Mouse (Mus musculus): ENCODE measurements around the gene Ranbp3. TPM values are rescaled to one million over a fixed set of nuclear protein-coding genes. Genes with fewer than 3 reads are reported as not detected.

Ranbp3 gene
- polyA plus RNA-seq, 1 experiment = 16.4 TPM

- Histone ChIP-seq H3K4me3 (replicated peaks) (peak overlapping the region; percentile 41), H3K9me3 (ENCODE audit: control insufficient read depth, low read length) (no peaks in the 10 kb centered on the region), H3K27me3 (ENCODE audit: control insufficient read depth) (peaks cover 44% of the 10 kb centered on the region), H3K36me3 (ENCODE audit: control insufficient read depth) (no peaks in the 10 kb centered on the region), H3K4me1 (ENCODE audit: control insufficient read depth) (peaks cover 31% of the 10 kb centered on the region)
- no peak for TF ChIP-seq GATA1 (IDR thresholded peaks at IDR 0.05; ENCODE audit: low read length)
- TF ChIP-seq TAL1 (IDR thresholded peaks at IDR 0.05; ENCODE audit: low read length) = no peak
Observed at GRCm38 (mm10) chr17:56668384-56669144, 4.5 kb upstream of the Ranbp3 start.

DNA sequence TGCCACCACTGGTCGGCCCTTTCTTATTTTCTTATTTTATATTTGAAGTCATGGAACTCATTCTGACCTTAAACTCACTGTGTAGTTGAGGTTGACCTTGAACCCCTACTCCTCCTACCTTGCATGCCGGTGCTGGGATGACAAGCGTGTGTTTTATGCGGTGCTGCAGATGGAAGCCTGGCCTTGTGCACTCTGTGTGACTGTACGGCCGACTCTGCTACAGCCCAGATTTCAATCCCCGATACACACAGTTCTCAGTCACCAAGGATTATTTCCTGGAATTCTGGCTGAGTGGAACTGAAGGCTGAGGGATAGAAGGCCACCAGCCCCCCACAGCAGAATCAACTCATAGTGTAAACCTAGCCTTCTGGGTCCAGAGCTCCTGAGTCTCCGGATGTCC lies 3.3 kb upstream of the Ranbp3 start:
- Histone ChIP-seq H3K36me3 (ENCODE audit: control insufficient read depth) (peaks cover 3% of the 10 kb centered on the region), H3K4me3 (replicated peaks) (no peak overlapping the region), H3K9me3 (ENCODE audit: control insufficient read depth, low read length) (no peaks in the 10 kb centered on the region), H3K27me3 (ENCODE audit: control insufficient read depth) (peaks cover 35% of the 10 kb centered on the region), H3K4me1 (ENCODE audit: control insufficient read depth) (peaks cover 37% of the 10 kb centered on the region)
- no peak for TF ChIP-seq TAL1 (IDR thresholded peaks at IDR 0.05; ENCODE audit: low read length)
- TF ChIP-seq GATA1 (IDR thresholded peaks at IDR 0.05; ENCODE audit: low read length) = no peak

GRCm38 (mm10) chr17:56673647-56674416 lies 738 bp downstream of the Ranbp3 start:
- TF ChIP-seq GATA1 (IDR thresholded peaks at IDR 0.05; ENCODE audit: low read length) = no peak
- no peak for TF ChIP-seq TAL1 (IDR thresholded peaks at IDR 0.05; ENCODE audit: low read length)
- peak overlapping the region; percentile 98 for H3K4me3 ChIP-seq (replicated peaks)
- H3K36me3 ChIP-seq (ENCODE audit: control insufficient read depth) = peaks cover 41% of the 10 kb centered on the region
- H3K9me3 ChIP-seq (ENCODE audit: control insufficient read depth, low read length) = no peaks in the 10 kb centered on the region
- peaks cover 6% of the 10 kb centered on the region for H3K27me3 ChIP-seq (ENCODE audit: control insufficient read depth)
- peaks cover 61% of the 10 kb centered on the region for H3K4me1 ChIP-seq (ENCODE audit: control insufficient read depth)

DNA sequence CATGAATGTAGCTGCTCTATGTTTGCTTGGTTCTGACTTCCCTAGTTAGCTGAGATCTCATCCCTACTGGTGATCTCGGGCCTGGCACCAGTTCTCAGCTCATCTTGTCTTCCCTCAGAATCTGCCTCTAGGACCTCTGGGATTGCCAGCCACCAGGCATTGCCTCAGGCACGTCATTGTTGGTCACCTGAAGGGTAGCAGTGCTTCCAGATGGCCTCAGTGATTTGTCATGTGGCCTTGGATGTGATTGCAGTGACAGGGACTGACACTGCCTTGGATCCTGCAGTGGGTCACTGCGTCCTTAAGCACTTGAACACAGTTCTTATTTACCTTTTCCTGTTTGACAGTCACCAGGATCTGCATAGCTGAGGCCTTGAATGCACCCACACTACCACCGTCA lies 8.7 kb downstream of the Ranbp3 start:
- Histone ChIP-seq H3K4me3 (replicated peaks) (no peak overlapping the region), H3K36me3 (ENCODE audit: control insufficient read depth) (peaks cover 97% of the 10 kb centered on the region), H3K27me3 (ENCODE audit: control insufficient read depth) (no peaks in the 10 kb centered on the region), H3K4me1 (ENCODE audit: control insufficient read depth) (peaks cover 88% of the 10 kb centered on the region), H3K9me3 (ENCODE audit: control insufficient read depth, low read length) (no peaks in the 10 kb centered on the region)
- TF ChIP-seq GATA1 (IDR thresholded peaks at IDR 0.05; ENCODE audit: low read length) (no peak), TAL1 (IDR thresholded peaks at IDR 0.05; ENCODE audit: low read length) (no peak)

DNA sequence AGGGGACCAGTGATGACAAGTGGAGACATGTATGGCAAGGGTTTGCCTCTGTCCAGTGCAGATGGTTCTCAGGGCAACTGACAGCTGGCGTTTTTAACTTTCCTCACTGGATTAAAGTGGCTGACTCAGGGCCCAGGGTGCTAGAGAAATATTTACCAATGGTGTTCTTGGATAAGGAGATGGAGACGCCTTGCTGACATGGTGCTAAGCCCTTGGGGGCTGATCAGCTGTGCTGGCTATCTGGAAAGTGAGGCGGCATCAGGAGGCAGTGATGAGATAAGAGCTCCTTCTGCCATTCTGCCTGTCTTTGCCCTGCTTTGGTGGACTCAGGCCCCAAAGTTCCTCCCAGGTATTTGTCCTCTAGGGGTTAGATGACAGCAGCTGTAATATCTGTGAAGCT lies 9.8 kb downstream of the Ranbp3 start:
- TF ChIP-seq TAL1 (IDR thresholded peaks at IDR 0.05; ENCODE audit: low read length) (no peak), GATA1 (IDR thresholded peaks at IDR 0.05; ENCODE audit: low read length) (peak; percentile 34; the same call in 1 of the 2 replicates)
- Histone ChIP-seq H3K4me3 (replicated peaks) (peak overlapping the region; percentile 2), H3K9me3 (ENCODE audit: control insufficient read depth, low read length) (no peaks in the 10 kb centered on the region), H3K36me3 (ENCODE audit: control insufficient read depth) (peaks cover 97% of the 10 kb centered on the region), H3K27me3 (ENCODE audit: control insufficient read depth) (no peaks in the 10 kb centered on the region), H3K4me1 (ENCODE audit: control insufficient read depth) (peaks cover 90% of the 10 kb centered on the region)

DNA sequence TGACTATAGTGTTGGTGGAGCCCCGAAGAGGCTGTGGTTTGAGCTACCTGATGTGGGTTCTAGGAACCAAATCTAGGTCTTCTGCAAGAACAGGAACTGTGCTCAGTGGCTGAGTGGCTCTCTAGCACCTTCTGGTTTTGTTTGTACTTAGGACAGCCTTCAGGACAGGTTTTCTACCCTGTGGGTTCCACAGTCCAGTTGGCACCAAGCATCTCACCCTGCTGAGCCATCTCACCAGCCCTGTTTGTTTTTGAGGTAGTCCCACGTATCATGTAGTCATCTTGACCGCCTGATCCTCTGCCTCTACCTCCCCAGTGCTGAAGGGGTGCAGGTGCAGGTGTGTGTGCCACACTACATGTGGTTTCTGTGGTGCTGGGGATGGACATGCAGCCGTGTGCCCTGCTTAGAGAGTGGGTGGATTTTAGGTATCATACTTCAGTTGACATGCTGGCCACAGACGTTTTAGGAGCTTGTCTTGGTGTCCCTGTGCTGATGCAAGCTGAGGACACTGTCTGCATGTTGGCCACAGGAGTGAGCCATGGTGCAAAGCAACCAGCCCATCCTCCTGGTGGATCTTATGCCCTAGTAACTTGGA lies 10.5 kb downstream of the Ranbp3 start:
- H3K27me3 ChIP-seq (ENCODE audit: control insufficient read depth) = no peaks in the 10 kb centered on the region
- no peak overlapping the region for H3K4me3 ChIP-seq (replicated peaks)
- H3K4me1 ChIP-seq (ENCODE audit: control insufficient read depth) = peaks cover 95% of the 10 kb centered on the region
- H3K9me3 ChIP-seq (ENCODE audit: control insufficient read depth, low read length) = no peaks in the 10 kb centered on the region
- TF ChIP-seq GATA1 (IDR thresholded peaks at IDR 0.05; ENCODE audit: low read length) (no peak), TAL1 (IDR thresholded peaks at IDR 0.05; ENCODE audit: low read length) (no peak)
- peaks cover 100% of the 10 kb centered on the region for H3K36me3 ChIP-seq (ENCODE audit: control insufficient read depth)

DNA sequence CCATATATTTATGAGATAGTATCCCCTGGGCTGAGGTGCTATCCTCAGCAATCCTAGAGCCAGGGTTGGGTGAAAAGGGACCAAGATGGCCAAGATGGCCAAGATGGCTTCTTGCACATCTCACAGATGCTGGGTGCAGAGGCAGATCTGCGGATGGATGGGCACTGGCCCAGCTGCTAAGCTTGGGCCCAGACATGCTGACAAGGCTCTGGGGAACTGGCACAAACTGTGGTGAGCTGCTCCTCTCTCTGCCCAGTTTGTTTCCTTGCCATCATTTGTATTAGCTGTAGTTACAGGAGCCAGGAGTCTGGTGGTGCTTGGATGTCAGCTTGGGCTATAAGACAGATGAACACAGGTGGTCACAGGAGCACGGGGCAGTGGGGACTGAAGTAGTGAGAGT lies 11.6 kb downstream of the Ranbp3 start:
- Histone ChIP-seq H3K4me1 (ENCODE audit: control insufficient read depth) (peaks cover 94% of the 10 kb centered on the region), H3K27me3 (ENCODE audit: control insufficient read depth) (no peaks in the 10 kb centered on the region), H3K36me3 (ENCODE audit: control insufficient read depth) (peaks cover 100% of the 10 kb centered on the region), H3K4me3 (replicated peaks) (no peak overlapping the region), H3K9me3 (ENCODE audit: control insufficient read depth, low read length) (no peaks in the 10 kb centered on the region)
- TF ChIP-seq GATA1 (IDR thresholded peaks at IDR 0.05; ENCODE audit: low read length) = no peak
- TF ChIP-seq TAL1 (IDR thresholded peaks at IDR 0.05; ENCODE audit: low read length) = no peak

GRCm38 (mm10) chr17:56686801-56687200 lies 13.7 kb downstream of the Ranbp3 start:
- Histone ChIP-seq H3K9me3 (ENCODE audit: control insufficient read depth, low read length) (no peaks in the 10 kb centered on the region), H3K4me3 (replicated peaks) (no peak overlapping the region), H3K27me3 (ENCODE audit: control insufficient read depth) (no peaks in the 10 kb centered on the region), H3K4me1 (ENCODE audit: control insufficient read depth) (peaks cover 80% of the 10 kb centered on the region), H3K36me3 (ENCODE audit: control insufficient read depth) (peaks cover 98% of the 10 kb centered on the region)
- TF ChIP-seq GATA1 (IDR thresholded peaks at IDR 0.05; ENCODE audit: low read length) = no peak
- no peak for TF ChIP-seq TAL1 (IDR thresholded peaks at IDR 0.05; ENCODE audit: low read length)

GRCm38 (mm10) chr17:56688045-56688444 lies 15.0 kb downstream of the Ranbp3 start:
- TF ChIP-seq GATA1 (IDR thresholded peaks at IDR 0.05; ENCODE audit: low read length) = peak; percentile 84
- peak; percentile 78 for TF ChIP-seq TAL1 (IDR thresholded peaks at IDR 0.05; ENCODE audit: low read length)
- Histone ChIP-seq H3K4me1 (ENCODE audit: control insufficient read depth) (peaks cover 72% of the 10 kb centered on the region), H3K27me3 (ENCODE audit: control insufficient read depth) (no peaks in the 10 kb centered on the region), H3K36me3 (ENCODE audit: control insufficient read depth) (peaks cover 98% of the 10 kb centered on the region), H3K4me3 (replicated peaks) (no peak overlapping the region), H3K9me3 (ENCODE audit: control insufficient read depth, low read length) (no peaks in the 10 kb centered on the region)

Measured in erythroblast, embryonic 14.5 days (primary cell).